Mouse (Mus musculus): ENCODE results near the gene Cbx2. TPM values are rescaled to one million over a fixed set of nuclear protein-coding genes. Genes with fewer than 3 reads are reported as not detected.
A peak's percentile ranks its signal among the peaks of the same experiment; 100 is the strongest.

The Cbx2 gene
- polyA plus RNA-seq, 1 experiment from 2014 or later, result 121 TPM

GRCm38 (mm10) chr11:119043273-119043540, 20.4 kb downstream of the Cbx2 start:
- Histone ChIP-seq H3K9me3 (ENCODE audit: control insufficient read depth, low read length) (no peaks in the 10 kb centered on the region), H3K4me1 (ENCODE audit: control insufficient read depth, insufficient read depth, low read length) (peaks cover 65% of the 10 kb centered on the region), H3K4me2 (ENCODE audit: low read depth, severe bottlenecking) (peak overlapping the region; percentile 91), H3K36me3 (ENCODE audit: control insufficient read depth, insufficient read depth, low read length) (peaks cover 5% of the 10 kb centered on the region; the same call in 1 of the 2 replicates), H3K27ac (replicated peaks; ENCODE audit: low read depth, low read length) (peak overlapping the region; percentile 75; the same call in 1 of the 2 replicates), H3K27me3 (ENCODE audit: control insufficient read depth, insufficient read depth, low read length) (peaks cover 43% of the 10 kb centered on the region), H3K4me3 (ENCODE audit: low read depth, low read length) (peak overlapping the region; percentile 15; the same call in 1 of the 2 replicates), H3K9ac (ENCODE audit: low read length) (0 out of 2 replicates have a peak overlapping the region, but pooled peaks have one; percentile 45)
- no peak for ATAC-seq (ENCODE audit: insufficient number of reproducible peaks, low FRiP score, low TSS enrichment, low read depth)
- WGBS, result 2% methylated on average over 4 of the region's 4 CpGs
- DNase-seq (ENCODE audit: low spot score), result no peak

GRCm38 (mm10) chr11:119043761-119044550, 21.2 kb downstream of the Cbx2 start:
- 2% methylated on average over 10 of the region's 10 CpGs for WGBS
- peak overlapping the region; percentile 23; the same call in 1 of the 2 replicates for H3K4me3 ChIP-seq (ENCODE audit: low read depth, low read length)
- H3K36me3 ChIP-seq (ENCODE audit: control insufficient read depth, insufficient read depth, low read length), result 0 out of 2 replicates have a peak, but pooled peaks cover 2% of the 10 kb centered on the region
- ATAC-seq (ENCODE audit: insufficient number of reproducible peaks, low FRiP score, low TSS enrichment, low read depth) (no peak), DNase-seq (ENCODE audit: low spot score) (peak; percentile 78)
- H3K27ac ChIP-seq (replicated peaks; ENCODE audit: low read depth, low read length), result no peak overlapping the region
- H3K9ac ChIP-seq (ENCODE audit: low read length), result no peak overlapping the region
- peak overlapping the region; percentile 52 for H3K4me2 ChIP-seq (ENCODE audit: low read depth, severe bottlenecking)
- peaks cover 47% of the 10 kb centered on the region for H3K27me3 ChIP-seq (ENCODE audit: control insufficient read depth, insufficient read depth, low read length)
- H3K4me1 ChIP-seq (ENCODE audit: control insufficient read depth, insufficient read depth, low read length), result peaks cover 59% of the 10 kb centered on the region
- no peaks in the 10 kb centered on the region for H3K9me3 ChIP-seq (ENCODE audit: control insufficient read depth, low read length)

- H3K27me3 ChIP-seq (ENCODE audit: control insufficient read depth, insufficient read depth, low read length), result peaks cover 51% of the 10 kb centered on the region
- H3K4me1 ChIP-seq (ENCODE audit: control insufficient read depth, insufficient read depth, low read length), result peaks cover 51% of the 10 kb centered on the region
- peak overlapping the region; percentile 23 for H3K4me3 ChIP-seq (ENCODE audit: low read depth, low read length)
- ATAC-seq (ENCODE audit: insufficient number of reproducible peaks, low FRiP score, low TSS enrichment, low read depth) (no peak), DNase-seq (ENCODE audit: low spot score) (peak; percentile 71)
- H3K27ac ChIP-seq (replicated peaks; ENCODE audit: low read depth, low read length), result no peak overlapping the region
- peak overlapping the region; percentile 52 for H3K4me2 ChIP-seq (ENCODE audit: low read depth, severe bottlenecking)
- H3K9me3 ChIP-seq (ENCODE audit: control insufficient read depth, low read length), result no peaks in the 10 kb centered on the region
- 1% methylated on average over 39 of the region's 41 CpGs for WGBS
- peak overlapping the region; percentile 41 for H3K9ac ChIP-seq (ENCODE audit: low read length)
- no peaks in the 10 kb centered on the region for H3K36me3 ChIP-seq (ENCODE audit: control insufficient read depth, insufficient read depth, low read length)
Measured at GRCm38 (mm10) chr11:119044551-119045337, 22.0 kb downstream of the Cbx2 start.

- Histone ChIP-seq H3K9me3 (ENCODE audit: control insufficient read depth, low read length) (no peaks in the 10 kb centered on the region), H3K27me3 (ENCODE audit: control insufficient read depth, insufficient read depth, low read length) (peaks cover 69% of the 10 kb centered on the region), H3K4me2 (ENCODE audit: low read depth, severe bottlenecking) (peak overlapping the region; percentile 77), H3K36me3 (ENCODE audit: control insufficient read depth, insufficient read depth, low read length) (no peaks in the 10 kb centered on the region), H3K4me1 (ENCODE audit: control insufficient read depth, insufficient read depth, low read length) (peaks cover 43% of the 10 kb centered on the region), H3K4me3 (ENCODE audit: low read depth, low read length) (peak overlapping the region; percentile 12), H3K9ac (ENCODE audit: low read length) (no peak overlapping the region), H3K27ac (replicated peaks; ENCODE audit: low read depth, low read length) (no peak overlapping the region)
- DNase-seq (ENCODE audit: low spot score), result peak; percentile 83
- under 1% methylated on average over 39 of the region's 39 CpGs for WGBS
- no peak for ATAC-seq (ENCODE audit: insufficient number of reproducible peaks, low FRiP score, low TSS enrichment, low read depth)
Measured at GRCm38 (mm10) chr11:119046601-119047245, 24.0 kb downstream of the Cbx2 start.

- Histone ChIP-seq H3K4me2 (ENCODE audit: low read depth, severe bottlenecking) (peak overlapping the region; percentile 77), H3K27me3 (ENCODE audit: control insufficient read depth, insufficient read depth, low read length) (peaks cover 76% of the 10 kb centered on the region), H3K36me3 (ENCODE audit: control insufficient read depth, insufficient read depth, low read length) (no peaks in the 10 kb centered on the region), H3K9ac (ENCODE audit: low read length) (no peak overlapping the region), H3K27ac (replicated peaks; ENCODE audit: low read depth, low read length) (no peak overlapping the region), H3K9me3 (ENCODE audit: control insufficient read depth, low read length) (no peaks in the 10 kb centered on the region), H3K4me3 (ENCODE audit: low read depth, low read length) (peak overlapping the region; percentile 12; the same call in 1 of the 2 replicates), H3K4me1 (ENCODE audit: control insufficient read depth, insufficient read depth, low read length) (peaks cover 40% of the 10 kb centered on the region)
- WGBS, result under 1% methylated on average over 42 of the region's 43 CpGs
- ATAC-seq (ENCODE audit: insufficient number of reproducible peaks, low FRiP score, low TSS enrichment, low read depth), result no peak
- DNase-seq (ENCODE audit: low spot score), result peak; percentile 71
Measured at GRCm38 (mm10) chr11:119047261-119048132, 24.7 kb downstream of the Cbx2 start.

- no peaks in the 10 kb centered on the region for H3K36me3 ChIP-seq (ENCODE audit: control insufficient read depth, insufficient read depth, low read length)
- H3K4me3 ChIP-seq (ENCODE audit: low read depth, low read length), result no peak overlapping the region
- H3K27me3 ChIP-seq (ENCODE audit: control insufficient read depth, insufficient read depth, low read length), result peaks cover 78% of the 10 kb centered on the region
- ATAC-seq (ENCODE audit: insufficient number of reproducible peaks, low FRiP score, low TSS enrichment, low read depth) (no peak), DNase-seq (ENCODE audit: low spot score) (no peak)
- H3K4me1 ChIP-seq (ENCODE audit: control insufficient read depth, insufficient read depth, low read length), result peaks cover 44% of the 10 kb centered on the region
- WGBS, result under 1% methylated on average over 13 of the region's 13 CpGs
- H3K27ac ChIP-seq (replicated peaks; ENCODE audit: low read depth, low read length), result no peak overlapping the region
- H3K9ac ChIP-seq (ENCODE audit: low read length), result no peak overlapping the region
- H3K4me2 ChIP-seq (ENCODE audit: low read depth, severe bottlenecking), result peak overlapping the region; percentile 77; the same call in 1 of the 2 replicates
- H3K9me3 ChIP-seq (ENCODE audit: control insufficient read depth, low read length), result no peaks in the 10 kb centered on the region
Measured at GRCm38 (mm10) chr11:119048133-119048510, 25.4 kb downstream of the Cbx2 start.

GRCm38 (mm10) chr11:119050361-119050760, 27.6 kb downstream of the Cbx2 start:
- H3K27me3 ChIP-seq (ENCODE audit: control insufficient read depth, insufficient read depth, low read length), result peaks cover 88% of the 10 kb centered on the region
- no peak for ATAC-seq (ENCODE audit: insufficient number of reproducible peaks, low FRiP score, low TSS enrichment, low read depth)
- no peaks in the 10 kb centered on the region for H3K36me3 ChIP-seq (ENCODE audit: control insufficient read depth, insufficient read depth, low read length)
- WGBS, result 3% methylated on average over 2 of the region's 2 CpGs
- H3K27ac ChIP-seq (replicated peaks; ENCODE audit: low read depth, low read length), result no peak overlapping the region
- H3K4me3 ChIP-seq (ENCODE audit: low read depth, low read length), result no peak overlapping the region
- no peak overlapping the region for H3K4me2 ChIP-seq (ENCODE audit: low read depth, severe bottlenecking)
- no peak for DNase-seq (ENCODE audit: low spot score)
- H3K9ac ChIP-seq (ENCODE audit: low read length), result no peak overlapping the region
- H3K9me3 ChIP-seq (ENCODE audit: control insufficient read depth, low read length), result no peaks in the 10 kb centered on the region
- H3K4me1 ChIP-seq (ENCODE audit: control insufficient read depth, insufficient read depth, low read length), result peaks cover 31% of the 10 kb centered on the region

All from limb, embryonic 11.5 days (tissue).